Mouse (Mus musculus): ENCODE results near the gene Gm10272.
"Not testable (repeated sequence)": the region's sequence is repeated elsewhere in the genome, so short reads cannot be mapped to it uniquely, and the experiment has no call there.

Gene Gm10272

GRCm38 (mm10) chr10:77706326-77706725, at the start of gene Gm10272:
TSS of gene Gm10272 (plus strand) at chr10:77706626.
- DNase-seq (ENCODE audit: low spot score in 2 of 2), result no peak

- DNase-seq (ENCODE audit: low spot score in 2 of 2), result no peak
Measured at GRCm38 (mm10) chr10:77658286-77658994, 48.0 kb upstream of the Gm10272 start.

DNA sequence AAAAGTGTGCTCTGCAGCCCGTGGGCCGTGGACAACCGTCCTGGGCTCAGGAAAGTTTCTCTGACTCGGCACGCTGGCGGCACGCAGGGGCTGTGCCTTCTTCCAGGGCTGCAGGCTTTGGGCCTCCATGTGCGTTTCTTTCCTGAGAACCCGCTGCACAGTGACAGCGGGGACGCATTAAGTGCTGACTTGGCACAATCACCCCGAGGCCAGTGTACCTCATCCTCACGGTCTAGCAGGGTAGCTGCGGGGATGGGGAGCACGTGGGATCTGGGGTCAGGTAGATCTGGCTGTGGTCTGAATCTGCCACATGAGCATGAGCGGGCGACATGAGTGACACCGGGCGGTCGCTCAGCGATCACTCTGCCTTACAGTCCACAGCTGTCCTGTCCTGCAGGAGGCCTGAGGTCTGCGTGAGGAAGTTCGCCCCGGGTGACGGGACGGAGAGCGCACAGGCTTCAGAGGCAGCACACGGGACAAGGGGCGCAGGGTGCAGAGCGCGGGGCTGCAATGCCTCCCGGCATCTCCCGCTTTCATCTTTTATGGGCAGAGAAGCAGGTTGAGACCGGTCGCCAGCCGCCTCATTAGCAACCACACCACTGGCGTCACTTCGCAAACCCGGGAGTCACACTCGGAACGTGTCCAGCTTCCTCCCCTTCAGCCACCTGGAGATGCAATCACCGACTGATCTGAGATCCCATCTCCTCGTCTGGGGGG, 42.3 kb upstream of the Gm10272 start:
- DNase-seq (ENCODE audit: low spot score in 2 of 2), result no peak

GRCm38 (mm10) chr10:77666342-77666741, 40.1 kb upstream of the Gm10272 start:
- no peak for DNase-seq (ENCODE audit: low spot score in 2 of 2)

DNA sequence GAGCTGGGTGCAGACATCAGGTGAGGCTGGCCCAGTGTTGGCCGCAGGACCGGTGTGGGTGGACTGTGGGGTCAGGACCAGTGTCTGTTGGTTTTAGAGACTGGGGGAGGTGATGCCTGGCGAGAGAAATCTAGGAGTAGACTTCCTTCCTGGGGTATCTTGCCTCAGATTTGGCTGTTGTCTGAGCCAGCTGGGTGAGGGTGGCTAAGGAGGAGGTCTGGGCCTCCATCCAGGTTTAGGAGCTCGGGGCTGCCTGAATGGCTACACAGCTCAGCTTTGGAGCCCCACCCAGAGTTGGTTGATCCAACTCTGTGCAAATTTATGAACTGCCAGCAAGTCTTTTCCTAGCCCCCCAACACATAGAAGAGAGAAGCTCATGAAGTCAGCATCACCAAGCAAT, 39.0 kb upstream of the Gm10272 start:
- no peak for DNase-seq (ENCODE audit: low spot score in 2 of 2)

DNA sequence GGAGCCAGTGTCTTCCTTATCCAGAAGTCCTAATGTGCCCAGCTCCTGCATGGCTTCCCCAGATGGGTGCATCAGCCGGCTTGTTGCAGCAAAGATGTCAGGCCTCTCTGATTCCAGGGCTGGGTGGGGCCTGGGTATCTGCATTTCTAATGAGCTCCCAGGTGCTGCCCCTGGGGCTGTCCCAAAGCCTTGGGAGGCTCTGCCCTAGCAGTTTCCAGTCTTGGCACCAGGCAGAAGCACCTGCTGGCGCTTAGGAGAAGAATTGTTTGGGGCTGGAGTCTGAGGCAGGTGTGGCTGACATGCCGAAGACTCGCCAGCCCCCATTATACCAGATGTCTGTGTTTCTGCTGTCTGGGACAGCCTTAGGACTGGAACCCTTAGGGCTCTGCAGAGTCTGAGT, 35.7 kb upstream of the Gm10272 start:
- DNase-seq (ENCODE audit: low spot score in 2 of 2), result no peak

- no peak for DNase-seq (ENCODE audit: low spot score in 2 of 2)
Measured at GRCm38 (mm10) chr10:77671519-77671918, 34.9 kb upstream of the Gm10272 start.

DNA sequence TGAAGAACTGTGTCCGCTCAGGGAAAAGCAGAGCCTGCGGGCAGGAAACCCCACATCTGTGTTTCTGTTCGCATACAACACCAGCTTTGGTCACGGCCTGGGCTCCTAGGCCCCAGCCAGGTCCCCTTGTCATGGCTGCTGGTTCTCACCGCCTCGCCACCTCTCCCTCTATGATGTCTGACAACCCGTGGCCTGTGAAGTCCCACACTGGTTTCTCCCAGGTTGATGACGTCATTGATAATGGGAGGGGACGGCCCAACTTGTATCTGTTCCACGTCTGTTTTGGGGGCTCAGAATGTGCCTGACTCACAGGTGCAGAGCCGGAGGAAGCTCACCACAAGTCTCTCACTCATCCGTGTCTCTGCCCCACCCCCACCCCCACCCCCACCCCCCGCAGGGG, 32.7 kb upstream of the Gm10272 start:
- DNase-seq (ENCODE audit: low spot score in 2 of 2), result no peak

GRCm38 (mm10) chr10:77677562-77677961, 28.9 kb upstream of the Gm10272 start:
- DNase-seq (ENCODE audit: low spot score in 2 of 2), result no peak

- DNase-seq (ENCODE audit: low spot score in 2 of 2), result no peak
Measured at GRCm38 (mm10) chr10:77682994-77683393, 23.4 kb upstream of the Gm10272 start.

- DNase-seq (ENCODE audit: low spot score in 2 of 2), result no peak
Measured at GRCm38 (mm10) chr10:77684181-77684580, 22.2 kb upstream of the Gm10272 start.

DNA sequence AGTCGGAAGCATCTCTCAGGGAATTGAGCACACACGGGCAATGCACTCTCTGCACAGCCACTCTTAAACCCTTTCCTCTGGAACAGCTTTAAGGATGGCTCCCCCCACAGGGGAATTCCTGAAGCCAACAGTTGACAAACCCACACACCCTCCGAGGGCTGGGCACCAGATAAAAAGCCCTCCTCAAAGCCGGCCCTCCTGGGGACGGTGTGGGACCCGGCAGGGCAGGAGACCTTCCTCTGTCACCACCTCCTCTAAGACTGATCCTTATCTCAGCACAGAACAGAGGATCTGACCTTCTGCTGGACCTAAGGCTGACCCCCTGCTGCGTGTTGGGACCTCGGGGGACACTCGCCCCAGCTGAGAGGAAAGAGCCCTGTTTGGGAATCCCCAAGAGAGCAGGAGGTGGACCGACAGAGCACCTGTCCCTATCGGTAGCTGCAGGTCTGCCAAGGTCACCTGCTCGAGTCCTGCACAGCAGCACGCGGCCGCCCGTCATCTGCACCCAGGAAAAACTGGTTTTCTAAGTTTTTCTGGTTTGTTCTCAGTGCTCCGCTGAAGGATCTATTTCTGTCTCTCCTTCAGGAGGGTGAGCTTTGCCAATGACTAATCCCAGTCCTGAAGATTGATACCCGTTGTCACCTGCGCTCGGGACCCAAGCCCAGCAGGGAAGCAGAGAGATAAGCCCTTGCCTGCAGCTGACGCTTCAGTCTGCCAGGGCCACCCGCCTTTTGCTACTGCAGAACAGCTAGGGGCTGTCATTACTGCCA, 20.3 kb upstream of the Gm10272 start, which contains the start of gene Tspear:
Gene Tspear, plus strand, starts transcription at position 675 of the 770 bp plus-strand sequence.
- DNase-seq (ENCODE audit: low spot score in 2 of 2), result no peak

DNA sequence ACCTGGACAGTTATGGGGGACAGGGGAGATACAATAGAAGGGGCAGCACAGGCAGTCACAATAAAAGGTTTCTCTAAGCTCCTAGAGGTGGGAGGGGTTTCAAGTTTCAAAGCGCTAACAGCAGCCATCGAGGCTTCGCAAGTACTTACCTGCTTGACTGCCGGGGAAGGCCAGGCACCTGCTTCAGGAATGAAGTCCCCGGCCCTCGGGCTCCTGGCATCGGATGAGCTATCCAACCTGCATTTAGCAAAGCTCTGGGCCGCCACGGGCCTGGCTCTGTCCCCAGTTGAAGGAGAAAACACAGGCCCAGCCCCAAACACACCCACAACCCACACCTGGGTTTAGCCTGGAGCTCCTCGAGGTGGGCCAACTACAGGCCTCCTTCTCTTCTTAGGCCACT, 19.4 kb upstream of the Gm10272 start:
- no peak for DNase-seq (ENCODE audit: low spot score in 2 of 2)

GRCm38 (mm10) chr10:77690356-77690807, 16.0 kb upstream of the Gm10272 start, which contains the start of gene Gm19402:
TSS of gene Gm19402 (minus strand) at chr10:77690757.
- not testable (repeated sequence) for DNase-seq (ENCODE audit: low spot score in 2 of 2)

DNA sequence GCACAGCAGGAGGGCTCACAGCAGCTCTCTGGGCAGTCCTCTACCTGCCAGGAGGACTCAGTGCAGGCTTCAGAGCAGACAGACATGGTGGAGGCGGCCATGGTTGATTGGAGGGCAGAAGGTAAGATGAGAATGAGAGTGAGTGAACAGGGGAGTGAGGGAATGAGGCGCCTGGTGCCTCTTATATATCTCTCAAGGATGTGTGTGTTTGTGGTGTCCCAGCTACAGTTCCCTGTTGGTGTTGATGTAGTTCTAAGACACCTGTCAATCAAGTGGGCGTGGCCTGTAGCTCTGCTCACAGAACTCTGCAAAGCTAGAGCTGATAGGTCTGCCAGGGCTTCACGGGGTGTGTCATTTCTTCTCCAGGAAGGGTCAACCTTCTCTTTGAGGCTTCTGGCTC, 9.3 kb upstream of the Gm10272 start, which contains the start of gene Gm9508:
Gene Gm9508, minus strand, starts transcription at position 101 of the 400 bp plus-strand sequence.
- no peak for DNase-seq (ENCODE audit: low spot score in 2 of 2)

DNA sequence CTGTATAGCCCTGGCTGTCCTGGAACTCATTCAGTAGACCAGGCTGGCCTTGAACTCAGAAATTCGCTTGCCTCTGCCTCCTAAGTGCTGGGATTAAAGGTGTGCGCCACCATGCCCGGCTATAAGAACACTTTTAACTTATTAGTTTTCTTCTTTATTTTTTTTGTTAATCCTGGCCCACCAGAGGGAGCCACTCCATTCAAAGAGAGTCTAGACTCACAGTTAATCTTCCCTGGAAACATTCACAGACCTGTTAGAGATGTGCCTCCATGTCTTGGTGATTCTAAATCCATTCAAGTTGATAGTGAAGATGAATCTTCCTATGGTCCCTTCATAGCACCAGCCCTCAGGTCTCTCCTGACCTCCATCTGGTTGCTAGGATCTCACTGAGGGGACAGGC, 3.4 kb downstream of the Gm10272 start:
- DNase-seq (ENCODE audit: low spot score in 2 of 2), result no peak

DNA sequence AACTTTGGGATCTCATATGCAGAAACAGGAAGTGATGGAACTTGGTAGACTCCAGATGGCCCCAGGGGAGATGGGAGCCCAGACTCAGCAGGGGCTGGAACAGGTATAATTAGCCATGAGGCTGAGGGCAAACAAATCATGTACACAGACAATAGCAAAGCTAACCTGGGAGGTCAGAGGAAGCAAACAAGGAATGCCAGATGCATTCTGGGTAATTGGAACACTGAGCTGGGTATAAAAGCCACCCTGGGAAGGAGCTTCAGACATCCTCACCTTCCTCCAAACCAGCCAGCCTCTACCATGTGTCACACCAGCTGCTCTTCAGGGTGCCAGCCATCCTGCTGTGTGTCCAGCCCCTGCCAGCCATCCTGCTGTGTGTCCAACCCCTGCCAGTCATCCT, 4.7 kb downstream of the Gm10272 start, which contains the start of gene Gm10024:
Gene Gm10024, plus strand, starts transcription at position 301 of the 400 bp plus-strand sequence.
- not testable (repeated sequence) for DNase-seq (ENCODE audit: low spot score in 2 of 2)

GRCm38 (mm10) chr10:77713734-77714133, 7.3 kb downstream of the Gm10272 start:
- no peak for DNase-seq (ENCODE audit: low spot score in 2 of 2)

GRCm38 (mm10) chr10:77715507-77715906, 9.1 kb downstream of the Gm10272 start, which contains the start of gene Gm10142:
TSS of gene Gm10142 (plus strand) at chr10:77715807.
- DNase-seq (ENCODE audit: low spot score in 2 of 2), result no peak

DNA sequence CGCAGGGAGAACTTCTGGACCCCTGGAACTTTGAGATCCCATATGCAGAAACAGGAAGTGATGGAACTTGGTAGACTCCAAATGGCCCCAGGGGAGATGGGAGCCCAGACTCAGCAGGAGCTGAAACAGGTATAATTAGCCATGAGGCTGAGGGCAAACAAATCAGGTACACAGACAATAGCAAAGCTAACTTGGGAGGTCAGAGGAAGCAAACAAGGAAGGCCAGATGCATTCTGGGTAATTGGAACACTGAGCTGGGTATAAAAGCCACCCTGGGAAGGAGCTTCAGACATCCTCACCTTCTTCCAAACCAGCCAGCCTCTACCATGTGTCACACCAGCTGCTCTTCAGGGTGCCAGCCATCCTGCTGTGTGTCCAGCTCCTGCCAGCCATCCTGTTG, 13.9 kb downstream of the Gm10272 start, which contains the start of gene Krtap12-1:
Gene Krtap12-1, plus strand, starts transcription at position 301 of the 400 bp plus-strand sequence.
- DNase-seq (ENCODE audit: low spot score in 2 of 2), result not testable (repeated sequence)

DNA sequence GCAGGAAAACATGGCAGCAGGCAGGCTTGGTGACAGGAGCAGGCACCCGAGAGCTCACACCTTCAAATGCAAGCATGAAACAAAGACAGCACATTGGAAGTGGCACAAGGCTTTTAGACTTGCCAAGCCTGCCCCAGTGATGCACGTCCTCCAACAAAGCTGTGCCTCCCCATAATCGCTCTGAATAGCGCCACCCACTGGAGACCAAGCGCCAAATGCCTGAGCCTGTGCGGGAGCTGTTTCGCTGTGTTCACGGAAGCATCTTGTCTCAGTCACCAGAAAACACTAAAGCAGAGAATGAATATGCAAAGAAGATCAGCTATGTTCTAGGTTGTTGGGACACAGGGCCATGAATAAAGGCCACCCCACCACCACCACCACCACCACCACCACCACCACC, 18.4 kb downstream of the Gm10272 start:
- DNase-seq (ENCODE audit: low spot score in 2 of 2), result no peak

- no peak for DNase-seq (ENCODE audit: low spot score in 2 of 2)
Measured at GRCm38 (mm10) chr10:77726186-77726585, 19.8 kb downstream of the Gm10272 start, which contains the start of gene Gm10100. TSS of gene Gm10100 (plus strand) at chr10:77726486.
